Mouse (Mus musculus): ENCODE results near the gene Capg.

GRCm38 (mm10) chr6:72547862-72548261 lies 3.7 kb downstream of the Capg start:
- TF ChIP-seq CTCF (IDR thresholded peaks at IDR 0.05; ENCODE audit: insufficient read depth, low read length) (no peak), POLR2A (IDR thresholded peaks at IDR 0.05; ENCODE audit: borderline replicate concordance, extremely low read depth, low read depth, low read length) (no peak)

All from lung, adult 2 months (tissue).